Mouse (Mus musculus) gastrocnemius, postnatal 4 days (tissue): ENCODE data around the gene Acvrl1. TPM values are rescaled to one million over a fixed set of nuclear protein-coding genes. Genes with fewer than 3 reads are reported as not detected.
A peak's percentile ranks its signal among the peaks of the same experiment; 100 is the strongest.
"Not testable (repeated sequence)": the region's sequence is repeated elsewhere in the genome, so short reads cannot be mapped to it uniquely, and the experiment has no call there.

Experiments used
- DNase-seq, 2 experiments: peaks; one replicate each; pipeline ENCODE4 v3.0.0; 2021 to 2022; ENCODE audit warnings: low spot score in 2 of 2, mixed read lengths in 2 of 2
- total RNA-seq, 2 experiments: library from RNA; stranded (reverse); gene quantifications; 2 replicates each; pipeline ENCODE4 v1.2.3; 2021

Acvrl1 gene
- total RNA-seq, 2 experiments from 2014 or later, result 24.6 to 28.1 TPM

GRCm38 (mm10) chr15:101106011-101106410, 22.3 kb upstream of the Acvrl1 start:
- DNase-seq, result no peak

DNA sequence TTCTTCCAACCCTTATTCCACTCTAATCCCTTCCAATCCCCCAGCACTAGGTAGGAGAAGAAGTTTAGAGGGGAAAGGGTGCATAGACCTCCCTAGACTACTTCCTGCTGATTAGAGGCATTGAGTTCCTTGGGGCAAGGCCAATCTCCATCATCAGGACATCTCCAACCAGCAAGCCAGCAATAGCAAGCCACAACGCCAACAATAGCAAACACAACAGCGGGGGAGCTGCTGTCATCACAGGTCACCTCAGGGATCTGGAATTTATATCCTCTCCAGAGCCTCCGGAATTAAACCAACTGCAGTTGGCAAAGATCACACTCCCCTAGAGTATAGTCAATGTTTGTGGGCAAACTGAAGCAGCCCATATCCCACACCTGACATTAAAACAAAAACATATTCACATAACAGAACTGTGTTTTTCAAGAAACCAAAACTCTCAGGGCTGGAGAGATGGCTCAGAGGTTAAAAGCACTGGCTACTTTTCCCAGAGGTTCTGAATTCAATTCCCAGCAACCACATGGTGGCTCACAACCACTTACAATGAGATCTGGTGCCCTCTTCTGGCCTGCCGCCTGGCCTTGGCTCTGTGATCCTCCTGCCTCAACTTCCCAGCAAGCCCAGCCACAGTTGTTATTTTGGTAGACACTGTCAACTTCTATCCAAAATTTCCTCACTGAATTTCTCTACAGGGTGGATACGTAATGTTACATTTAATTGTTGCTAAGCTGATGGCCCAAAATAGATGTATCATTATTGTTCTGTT, 20.2 kb upstream of the Acvrl1 start:
- DNase-seq, result no peak

- no peak for DNase-seq
These were observed 15.1 kb upstream of the Acvrl1 start for GRCm38 (mm10) chr15:101113176-101113575.

- DNase-seq, result not testable (repeated sequence)
These were observed 14.5 kb upstream of the Acvrl1 start for GRCm38 (mm10) chr15:101113778-101114177.

DNA sequence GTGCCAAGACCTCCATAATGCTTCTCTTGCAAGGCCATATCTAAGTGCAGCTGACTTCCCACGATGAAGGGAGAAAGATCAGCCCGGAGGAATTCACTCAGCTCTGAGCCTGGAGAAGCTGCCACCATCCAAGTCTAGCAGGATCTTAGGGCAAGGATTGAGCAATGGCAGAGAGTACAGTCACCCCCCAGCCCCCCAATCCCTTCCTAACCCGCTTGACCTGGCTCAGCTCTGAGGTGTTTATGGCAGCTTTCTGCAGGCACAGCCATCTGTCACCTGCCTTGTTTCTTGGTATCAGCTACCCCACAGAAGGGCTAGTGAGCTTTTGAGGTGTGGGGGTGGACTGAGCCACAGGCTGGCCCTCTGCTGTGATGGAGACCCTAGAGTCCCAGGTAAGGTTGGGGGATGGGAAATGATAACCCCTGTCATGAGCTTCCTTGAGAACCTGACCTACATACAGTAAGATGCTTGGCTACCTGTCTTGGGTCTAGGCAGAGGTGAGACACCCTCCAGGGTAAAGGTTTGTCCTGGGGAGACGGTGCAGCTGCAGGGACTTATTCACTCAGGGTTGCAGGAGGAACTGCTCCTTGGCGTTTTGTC, 12.7 kb upstream of the Acvrl1 start, which contains the start of gene Ankrd33:
TSS of gene Ankrd33 (plus strand) at position 245 of the 600 bp plus-strand sequence.
- no peak for DNase-seq

DNA sequence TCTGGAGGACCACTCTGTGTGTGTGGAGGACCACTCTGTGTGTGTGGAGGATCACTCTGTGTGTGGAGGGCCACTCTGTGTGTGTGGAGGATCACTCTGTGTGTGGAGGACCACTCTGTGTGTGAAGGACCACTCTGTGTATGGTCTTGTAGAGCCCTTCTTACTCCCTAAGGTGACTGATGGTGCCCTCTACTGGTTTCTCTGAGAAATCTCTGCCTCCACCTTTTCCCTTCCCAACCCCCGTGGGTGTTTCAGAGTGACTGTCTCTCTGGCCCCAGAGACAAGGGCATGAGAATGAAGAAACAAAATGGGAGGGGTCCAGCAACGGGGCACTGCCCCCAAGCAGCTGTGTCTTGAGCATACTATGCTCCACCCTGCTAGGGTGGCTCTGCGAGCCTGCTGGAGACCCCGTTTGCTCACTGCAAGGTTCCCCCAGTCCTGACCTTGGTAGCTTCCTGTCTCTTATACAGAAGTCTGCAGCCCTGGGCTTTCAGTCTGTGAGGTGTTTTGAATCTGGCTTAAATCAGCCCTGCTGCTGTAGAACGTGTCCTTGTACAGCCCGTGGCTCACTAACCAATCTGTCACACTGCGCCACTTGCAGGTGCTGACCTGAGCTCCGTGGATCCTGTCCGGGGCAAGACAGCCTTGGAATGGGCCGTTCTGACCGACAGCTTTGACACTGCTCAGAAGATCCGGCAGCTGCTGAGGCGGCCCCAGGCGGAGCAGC, 9.8 kb upstream of the Acvrl1 start:
- DNase-seq, result no peak

DNA sequence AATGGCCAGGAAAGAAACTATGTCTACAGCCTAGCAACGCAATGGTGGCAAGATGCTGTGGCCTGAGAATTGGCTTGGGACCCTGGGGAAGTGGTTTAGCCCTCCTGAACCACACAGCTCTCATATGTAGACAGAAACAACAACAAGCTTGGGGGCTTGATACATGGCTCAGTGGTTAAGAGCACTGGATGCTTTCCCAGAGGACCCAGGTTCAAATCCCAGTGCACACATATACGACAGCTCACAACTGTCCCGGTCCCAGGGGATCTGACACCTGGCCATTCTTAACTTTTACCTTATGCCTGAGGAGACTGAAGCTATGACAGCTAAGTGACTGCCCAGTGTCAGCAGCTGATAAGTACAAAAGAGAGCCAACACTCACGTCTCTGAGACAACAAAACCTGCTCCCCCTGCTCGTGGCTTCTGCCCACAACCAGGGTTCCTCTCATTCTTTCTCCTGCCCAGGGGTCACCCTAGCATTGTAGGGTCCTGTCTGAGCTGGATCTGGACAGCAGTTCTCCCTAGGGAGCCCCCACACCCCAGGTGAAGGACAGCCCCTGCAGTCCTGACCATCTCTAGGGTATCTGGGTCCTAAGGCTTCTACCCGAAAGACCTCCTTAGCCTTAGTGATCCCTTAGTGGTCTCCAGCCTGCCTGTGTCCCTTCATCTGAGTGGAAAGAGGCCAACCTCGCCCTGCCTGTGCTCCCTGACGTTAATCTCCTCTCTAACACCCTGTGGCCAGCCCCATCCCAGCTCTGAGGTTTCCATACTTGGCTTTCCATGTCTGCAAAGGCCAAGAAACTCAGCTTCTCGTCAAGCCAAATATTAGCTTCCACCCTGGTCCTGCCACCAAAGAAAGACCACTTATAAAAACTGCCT, 6.7 kb upstream of the Acvrl1 start:
- DNase-seq, result no peak

GRCm38 (mm10) chr15:101122290-101122589, 6.1 kb upstream of the Acvrl1 start:
- DNase-seq, result no peak

- DNase-seq, result peak in 1 of 2 experiments; percentile 30
These were observed 5.1 kb upstream of the Acvrl1 start for GRCm38 (mm10) chr15:101123202-101123601.

DNA sequence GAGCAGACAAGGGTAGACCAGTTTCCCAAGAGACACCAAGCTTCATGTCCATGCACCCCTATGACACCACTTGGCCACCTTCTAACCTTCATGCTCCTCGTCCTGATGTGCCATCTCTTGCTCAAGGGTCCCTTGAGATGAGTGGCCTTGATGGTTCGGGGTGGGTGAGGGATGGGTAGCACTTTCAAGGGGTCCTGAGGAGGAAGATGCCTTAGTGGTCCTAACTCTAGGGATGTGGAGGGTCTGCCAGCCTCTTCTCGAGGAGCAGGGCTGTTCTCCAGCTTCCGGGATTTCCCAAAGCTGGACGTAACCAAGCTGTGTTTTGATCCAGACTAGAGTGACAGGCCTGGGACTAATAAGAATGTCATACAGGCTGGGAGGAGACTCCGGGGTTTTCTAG, 2.8 kb upstream of the Acvrl1 start:
- DNase-seq, result no peak

DNA sequence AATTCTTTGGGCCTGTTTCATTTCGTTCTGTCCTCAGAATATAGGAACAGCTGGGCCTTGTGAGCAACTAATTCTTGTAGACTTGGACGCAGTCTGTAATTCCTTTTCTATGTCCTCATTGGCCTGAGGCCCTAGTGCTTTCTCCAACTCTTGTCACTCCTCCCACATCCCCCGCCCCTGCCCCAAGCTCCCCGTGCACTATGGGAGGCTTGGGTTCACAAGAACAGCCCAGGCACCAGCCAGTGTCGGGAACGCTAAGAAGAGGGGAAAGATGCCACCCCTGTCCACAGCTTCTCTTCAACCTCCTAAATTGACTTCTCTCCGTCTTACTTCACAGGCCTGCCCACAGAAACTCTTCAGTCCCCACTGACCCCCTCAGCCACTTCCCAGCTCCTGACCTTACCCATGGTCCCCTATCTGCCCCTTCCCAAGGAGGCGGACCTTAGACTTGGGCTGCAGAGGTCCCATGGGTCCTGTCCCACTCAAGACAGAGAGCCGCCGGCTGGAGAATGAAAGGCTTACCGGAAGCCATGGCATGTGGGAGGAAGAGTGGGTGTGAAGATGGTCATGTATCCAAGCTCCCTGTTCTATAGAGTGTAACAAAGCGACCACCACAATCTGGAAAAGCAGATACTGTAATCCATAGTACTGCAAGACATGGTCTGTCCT, 1.3 kb upstream of the Acvrl1 start:
- peak; percentile 67 to 82 for DNase-seq

GRCm38 (mm10) chr15:101129412-101129811, 1.1 kb downstream of the Acvrl1 start:
- DNase-seq, result no peak

GRCm38 (mm10) chr15:101131498-101131897, 3.2 kb downstream of the Acvrl1 start:
- DNase-seq, result no peak

GRCm38 (mm10) chr15:101132041-101132440, 3.7 kb downstream of the Acvrl1 start:
- no peak for DNase-seq

GRCm38 (mm10) chr15:101132761-101133160, 4.4 kb downstream of the Acvrl1 start:
- DNase-seq, result no peak

DNA sequence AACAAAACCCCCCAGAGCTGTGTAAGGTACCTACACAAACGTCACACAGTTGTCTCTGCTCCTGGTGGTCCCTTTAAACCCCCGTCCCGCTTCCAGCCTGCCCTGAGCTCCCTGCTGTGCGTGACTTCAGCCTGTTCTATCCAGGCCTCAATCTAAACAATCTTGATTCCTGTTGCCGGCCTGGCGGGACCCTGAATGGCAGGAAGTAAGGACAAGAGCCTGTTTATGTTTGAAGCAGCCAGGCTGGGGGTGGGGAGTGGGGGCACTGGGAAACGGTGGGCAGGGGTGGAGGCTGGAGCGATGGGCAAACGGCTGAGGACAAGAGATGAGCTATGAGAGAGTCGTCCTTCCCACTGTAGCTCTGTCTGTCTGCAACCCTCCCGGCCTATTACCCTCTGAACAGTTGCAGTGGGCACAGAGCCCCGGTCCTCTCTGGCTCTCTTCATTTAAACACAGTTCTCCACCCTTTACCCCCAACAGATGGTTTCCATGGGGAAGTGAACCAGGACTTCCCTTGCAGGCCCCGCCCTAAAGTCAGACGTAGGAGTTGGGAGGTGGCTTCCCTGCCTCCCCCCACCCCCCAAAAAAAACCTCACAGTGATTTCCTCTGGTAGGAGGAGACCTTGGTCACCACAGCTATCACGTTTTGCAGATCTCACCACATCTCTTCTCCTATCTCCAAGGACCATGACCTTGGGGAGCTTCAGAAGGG, 5.8 kb downstream of the Acvrl1 start:
- DNase-seq, result no peak

DNA sequence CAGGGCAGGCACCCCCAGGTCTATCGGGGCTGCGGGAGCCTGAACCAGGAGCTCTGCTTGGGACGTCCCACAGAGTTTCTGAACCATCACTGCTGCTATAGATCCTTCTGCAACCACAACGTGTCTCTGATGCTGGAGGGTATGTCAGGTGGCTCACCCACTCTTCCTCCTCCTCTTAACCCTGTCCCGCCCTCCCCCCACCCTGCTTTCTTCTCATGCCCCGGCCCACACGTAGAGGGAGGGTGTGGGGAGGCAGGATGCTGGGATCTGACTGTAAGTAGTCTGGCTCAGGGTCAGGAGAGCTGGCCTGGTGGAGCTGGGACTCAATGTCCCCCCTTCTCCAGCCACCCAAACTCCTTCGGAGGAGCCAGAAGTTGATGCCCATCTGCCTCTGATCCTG, 7.1 kb downstream of the Acvrl1 start:
- no peak for DNase-seq

DNA sequence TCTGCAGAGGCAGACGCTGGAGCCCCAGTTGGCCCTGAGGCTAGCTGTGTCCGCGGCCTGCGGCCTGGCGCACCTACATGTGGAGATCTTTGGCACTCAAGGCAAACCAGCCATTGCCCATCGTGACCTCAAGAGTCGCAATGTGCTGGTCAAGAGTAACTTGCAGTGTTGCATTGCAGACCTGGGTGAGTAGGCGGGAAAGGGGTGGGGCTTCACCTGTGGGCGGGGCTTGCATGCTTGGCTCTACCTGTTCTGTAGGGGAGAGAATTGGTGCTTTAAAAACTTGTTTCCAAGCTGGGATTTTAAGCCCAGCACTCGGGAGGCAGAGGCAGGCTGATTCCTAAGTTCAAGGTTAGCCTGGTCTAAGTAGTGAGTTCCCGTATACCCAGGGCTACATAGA, 9.1 kb downstream of the Acvrl1 start:
- no peak for DNase-seq

DNA sequence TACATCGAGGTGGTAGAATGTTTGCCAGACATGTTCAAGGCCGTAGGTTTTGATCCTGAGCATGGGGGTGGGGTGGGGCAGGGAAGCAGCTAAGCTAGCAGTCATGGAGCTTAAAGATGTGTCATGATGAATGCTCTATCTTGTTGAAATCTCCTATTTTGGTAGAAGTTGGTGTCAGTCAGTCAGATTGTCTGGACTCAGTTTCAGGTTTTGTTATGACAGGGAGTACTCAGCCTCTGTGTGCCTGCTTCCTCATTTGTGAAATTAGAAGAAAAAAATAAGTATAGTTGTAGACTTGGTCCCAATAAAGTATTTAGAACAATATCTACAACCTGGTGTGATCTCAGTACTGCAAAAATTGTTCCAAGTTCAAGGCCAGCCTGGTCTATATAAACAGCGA, 10.4 kb downstream of the Acvrl1 start:
- DNase-seq, result no peak

DNA sequence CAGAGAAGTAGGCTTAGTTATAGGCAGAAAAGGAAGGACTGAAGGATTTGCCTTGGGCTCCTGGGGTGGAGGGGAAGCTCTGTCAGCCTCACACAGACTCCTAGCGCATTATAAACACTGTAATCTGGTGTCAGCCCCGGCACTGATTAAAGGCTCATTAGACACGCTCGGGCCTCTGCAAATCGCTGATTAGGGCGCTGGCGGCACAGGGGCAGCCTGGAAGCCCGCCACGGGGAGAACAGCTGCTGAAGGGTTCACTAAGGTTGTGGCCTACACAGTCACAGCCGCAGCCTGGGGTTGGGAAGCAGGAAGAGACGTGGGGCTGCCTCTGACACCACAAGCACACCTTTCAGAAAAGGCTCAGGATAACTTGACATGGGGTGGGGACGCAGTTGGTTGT, 11.6 kb downstream of the Acvrl1 start:
- DNase-seq, result peak in 1 of 2 experiments; percentile 79
